Mouse (Mus musculus) stomach, embryonic 15.5 days (tissue): ENCODE results near the gene Retreg3. TPM values are rescaled to one million over a fixed set of nuclear protein-coding genes. Genes with fewer than 3 reads are reported as not detected.

Experiments used
- microRNA-seq: library from miRNA; unstranded; fragments of <30 nt; microRNA quantifications from one replicate; pipeline ENCODE4, GENCODE M21; 2016
- polyA plus RNA-seq: library from polyadenylated mRNA; unstranded; fragments of >200 nt; fragmentation: Nextera tagmentation; extraction: Ambion mirVana; gene quantifications from 2 replicates; pipeline ENCODE4 v1.2.1, GENCODE M21; 2015

Gene Retreg3
- polyA plus RNA-seq, 1 experiment from 2014 or later = 21.0 TPM

Small RNA genes lying within 50 kb of the gene (microRNA-seq; reads per million reads assigned to microRNA genes)
- gene Gm27626 = not detected

Other genes with a start within 250 kb of the Retreg3 start
- gene Stat3, start 180.4 kb downstream of the Retreg3 start, polyA plus RNA-seq = 44.5 and 46.5 TPM in 2 replicates
- 306 and 329 TPM in 2 replicates for gene Cavin1, start 149.0 kb downstream of the Retreg3 start, polyA plus RNA-seq
- gene Atp6v0a1, start 110.4 kb downstream of the Retreg3 start, polyA plus RNA-seq = 36.6 and 39.7 TPM in 2 replicates
- 17.0 and 17.9 TPM in 2 replicates for gene Naglu, start 49.9 kb downstream of the Retreg3 start, polyA plus RNA-seq
- 0.13 and 0.26 TPM in 2 replicates for gene Hsd17b1, start 41.5 kb downstream of the Retreg3 start, polyA plus RNA-seq
- 38.5 and 41.5 TPM in 2 replicates for gene Coasy, start 37.3 kb downstream of the Retreg3 start, polyA plus RNA-seq
- gene Mlx, start 32.6 kb downstream of the Retreg3 start, polyA plus RNA-seq = 50.7 and 54.5 TPM in 2 replicates
- gene Psmc3ip, start 24.5 kb downstream of the Retreg3 start, polyA plus RNA-seq = 26.9 and 27.6 TPM in 2 replicates
- 58.5 and 64.0 TPM in 2 replicates for gene Tubg1, start within 50 bp of the Retreg3 start, polyA plus RNA-seq
- 3.4 and 3.8 TPM in 2 replicates for gene Tubg2, start 36.0 kb upstream of the Retreg3 start, polyA plus RNA-seq
- 2.0 and 2.6 TPM in 2 replicates for gene Cntnap1, start 50.6 kb upstream of the Retreg3 start, polyA plus RNA-seq
- 19.7 and 23.5 TPM in 2 replicates for gene Plekhh3, start 51.5 kb upstream of the Retreg3 start, polyA plus RNA-seq
- 0.19 and 0.34 TPM in 2 replicates for gene Ccr10, start 55.5 kb upstream of the Retreg3 start, polyA plus RNA-seq
- 14.9 and 16.7 TPM in 2 replicates for gene Ezh1, start 106.6 kb upstream of the Retreg3 start, polyA plus RNA-seq
- 111 TPM in 2 replicates for gene Ramp2, start 126.1 kb upstream of the Retreg3 start, polyA plus RNA-seq
- 131 and 138 TPM in 2 replicates for gene Vps25, start 133.8 kb upstream of the Retreg3 start, polyA plus RNA-seq
- gene Wnk4, start 140.7 kb upstream of the Retreg3 start, polyA plus RNA-seq = 17.9 and 19.8 TPM in 2 replicates
- gene Cntd1, start 159.1 kb upstream of the Retreg3 start, polyA plus RNA-seq = 0.85 and 1.1 TPM in 2 replicates
- 202 and 221 TPM in 2 replicates for gene Coa3, start 159.2 kb upstream of the Retreg3 start, polyA plus RNA-seq
- gene Becn1, start 182.4 kb upstream of the Retreg3 start, polyA plus RNA-seq = 135 and 142 TPM in 2 replicates
- gene Psme3, start 196.3 kb upstream of the Retreg3 start, polyA plus RNA-seq = 125 and 136 TPM in 2 replicates
- gene Aoc2, start 205.2 kb upstream of the Retreg3 start, polyA plus RNA-seq = 1.3 and 1.4 TPM in 2 replicates
- 2.0 and 3.0 TPM in 2 replicates for gene Aoc3, start 210.7 kb upstream of the Retreg3 start, polyA plus RNA-seq
- gene G6pc, start 247.7 kb upstream of the Retreg3 start, polyA plus RNA-seq = 0.06 and 0.09 TPM in 2 replicates